Mouse (Mus musculus) G1E (cell line): ENCODE results near the gene Nlrc5.

Experiments used
- CTCF ChIP-seq: IDR thresholded peaks from 2 replicates; pipeline ENCODE4 v1.5.1; 2012; ENCODE audit warnings: low read depth, low read length, inconsistent platforms, mixed read lengths
- GATA1 ChIP-seq: IDR thresholded peaks from 2 replicates; pipeline ENCODE4 v1.6.1; 2012; ENCODE audit warnings: borderline replicate concordance, low read length, inconsistent platforms, mixed read lengths

GRCm38 (mm10) chr8:94540889-94541795 lies 107.0 kb downstream of the Nlrc5 start:
- TF ChIP-seq CTCF: no peak
- no peak for TF ChIP-seq GATA1
